8 mouse cellular contexts compared by ENCODE assay signal in genomic region chr4:12140592-12141062, GRCm38 (mm10). TPM values are rescaled to one million over a fixed set of nuclear protein-coding genes. Genes with fewer than 3 reads are reported as not detected.
DNase-seq lines count a peak whose midpoint lies in the region; ATAC-seq and TF ChIP-seq lines count a peak whose summit lies in the region.
"Not testable (repeated sequence)": the region's sequence is repeated elsewhere in the genome, so short reads cannot be mapped to it uniquely, and the experiment has no call there.

No protein-coding gene starts in this region.

- H3K4me2 ChIP-seq in kidney, embryonic 15.5 days = peak overlapping the region; percentile 49
- peak overlapping the region; percentile 56 for H3K4me2 ChIP-seq in liver, embryonic 15.5 days
- H3K4me2 ChIP-seq in midbrain, embryonic 16.5 days (ENCODE audit: low read length) = peak overlapping the region; percentile 47

- intact Hi-C loops in heart, postnatal 10 days (cut with DNase I) = not testable (repeated sequence)

- not testable (repeated sequence) for H3K4me1 ChIP-seq in G1E (ENCODE audit: insufficient read depth, low read depth, low read length); cerebellum, adult 2 months (ENCODE audit: control insufficient read depth, insufficient read depth, low read length); forebrain, embryonic 10.5 days; kidney, embryonic 15.5 days; liver, embryonic 15.5 days (replicated peaks); midbrain, embryonic 16.5 days (ENCODE audit: control insufficient read depth, insufficient read depth, low read length); testis, adult 2 months (ENCODE audit: control insufficient read depth, insufficient read depth, low read length)

- TF ChIP-seq CTCF in G1E (IDR thresholded peaks at IDR 0.05; ENCODE audit: low read depth, low read length); cerebellum, adult 2 months (IDR thresholded peaks at IDR 0.05; ENCODE audit: borderline replicate concordance, insufficient read depth, low read depth, low read length); testis, adult 2 months (IDR thresholded peaks at IDR 0.05; ENCODE audit: control insufficient read depth, insufficient read depth, insufficient replicate concordance, low read depth, low read length): not testable (repeated sequence)

- 0 out of 2 replicates have a peak overlapping the region, but pooled peaks have one; percentile 31 for H3K9ac ChIP-seq in kidney, embryonic 15.5 days
- not testable (repeated sequence) for H3K9ac ChIP-seq in liver, embryonic 15.5 days
- peak overlapping the region; percentile 52; the same call in 1 of the 2 replicates for H3K9ac ChIP-seq in midbrain, embryonic 16.5 days (ENCODE audit: low read depth, low read length)

- not testable (repeated sequence) for H3K9me3 ChIP-seq in G1E (replicated peaks); forebrain, embryonic 10.5 days; kidney, embryonic 15.5 days (replicated peaks); liver, embryonic 15.5 days (replicated peaks); midbrain, embryonic 16.5 days (replicated peaks; ENCODE audit: control insufficient read depth, low read length, poor library complexity, severe bottlenecking)

- TF ChIP-seq POLR2A in cerebellum, adult 2 months (IDR thresholded peaks at IDR 0.05; ENCODE audit: borderline replicate concordance, insufficient read depth, low read length); testis, adult 2 months (IDR thresholded peaks at IDR 0.05; ENCODE audit: control insufficient read depth, low read depth, low read length): not testable (repeated sequence)

- peak; percentile 47 for ATAC-seq in G1E (ENCODE audit: extremely low read depth, insufficient number of reproducible peaks, low FRiP score, poor library complexity, severe bottlenecking)
- peak; percentile 92 for ATAC-seq in kidney, embryonic 15.5 days (replicated peaks; ENCODE audit: low FRiP score)
- peak; percentile 85 for ATAC-seq in liver, embryonic 15.5 days (ENCODE audit: insufficient read depth)
- ATAC-seq in midbrain, embryonic 16.5 days = peak; percentile 88

- H3K27ac ChIP-seq in cerebellum, adult 2 months (ENCODE audit: insufficient read depth, low read length); kidney, embryonic 15.5 days; liver, embryonic 15.5 days (replicated peaks): not testable (repeated sequence)
- H3K27ac ChIP-seq in forebrain, embryonic 10.5 days = 0 out of 2 replicates have a peak overlapping the region, but pooled peaks have one; percentile 25
- peak overlapping the region; percentile 38; the same call in 1 of the 2 replicates for H3K27ac ChIP-seq in midbrain, embryonic 16.5 days (ENCODE audit: low read length)
- H3K27ac ChIP-seq in testis, adult 2 months (ENCODE audit: control insufficient read depth, insufficient read depth, low read depth, low read length) = peak overlapping the region; percentile 86

- H3K36me3 ChIP-seq in G1E (replicated peaks); forebrain, embryonic 10.5 days (replicated peaks); kidney, embryonic 15.5 days; liver, embryonic 15.5 days (replicated peaks); midbrain, embryonic 16.5 days (ENCODE audit: control insufficient read depth, insufficient read depth, low read length); testis, adult 2 months (ENCODE audit: control insufficient read depth, insufficient read depth, low read length): not testable (repeated sequence)

- H3K4me3 ChIP-seq in G1E (ENCODE audit: low read depth, low read length) = peak overlapping the region; percentile 69
- not testable (repeated sequence) for H3K4me3 ChIP-seq in cerebellum, adult 2 months (replicated peaks; ENCODE audit: insufficient read depth, low read depth, low read length)
- H3K4me3 ChIP-seq in forebrain, embryonic 10.5 days = peak overlapping the region; percentile 47
- H3K4me3 ChIP-seq in kidney, embryonic 15.5 days (replicated peaks) = peak overlapping the region; percentile 44
- peak overlapping the region; percentile 51 for H3K4me3 ChIP-seq in liver, embryonic 15.5 days (replicated peaks)
- H3K4me3 ChIP-seq in midbrain, embryonic 16.5 days (ENCODE audit: low read depth, low read length) = peak overlapping the region; percentile 44
- H3K4me3 ChIP-seq in testis, adult 2 months (ENCODE audit: control insufficient read depth, low read depth, low read length) = peak overlapping the region; percentile 90

- 2% methylated on average over 27 of the region's 40 CpGs for WGBS in cerebellum, adult 2 months
- WGBS in forebrain, embryonic 10.5 days = 17% methylated on average over 27 of the region's 40 CpGs
- WGBS in kidney, embryonic 15.5 days = 9% methylated on average over 23 of the region's 40 CpGs
- 12% methylated on average over 27 of the region's 40 CpGs for WGBS in liver, embryonic 15.5 days (ENCODE audit: insufficient replicate concordance)
- WGBS in midbrain, embryonic 16.5 days = 7% methylated on average over 23 of the region's 40 CpGs

- not testable (repeated sequence) for H3K27me3 ChIP-seq in G1E (ENCODE audit: insufficient read depth, low read length); cerebellum, adult 2 months (ENCODE audit: control insufficient read depth, insufficient read depth, low read length); forebrain, embryonic 10.5 days (ENCODE audit: poor library complexity, severe bottlenecking); kidney, embryonic 15.5 days; liver, embryonic 15.5 days; midbrain, embryonic 16.5 days (ENCODE audit: control insufficient read depth, insufficient read depth, low read depth, low read length); testis, adult 2 months (ENCODE audit: control insufficient read depth, insufficient read depth, low read length)

- not testable (repeated sequence) for DNase-seq in G1E (ENCODE audit: low spot score); forebrain, embryonic 10.5 days (ENCODE audit: extremely low spot score, low spot score)
- DNase-seq in cerebellum, adult 2 months = peak; percentile 28 to 51
- DNase-seq in heart, postnatal 10 days = peak; percentile 29 to 36

RNA-seq across cellular contexts. Expression of gene Rbm12b1, which starts 0.6 kb away (rescaled TPM):
- total RNA-seq in G1E (2014; fragmentation: Nextera tagmentation) (23.1 and 31.3 TPM in 2 replicates), G1E (2017) (25.3 and 30.1 TPM in 2 replicates)
- polyA plus RNA-seq in G1E (2012) = 6.5 and 7.5 TPM in 2 replicates
- 10.9 and 13.9 TPM in 2 replicates for polyA plus RNA-seq in cerebellum, adult 2 months (2012; rRNA removed)
- 4.3 and 5.6 TPM in 2 replicates for polyA plus RNA-seq in forebrain, embryonic 10.5 days (2016; fragmentation: Nextera tagmentation; extraction: Ambion mirVana)
- 1 to 10 TPM; 7.5 to 10.0 TPM for total RNA-seq in heart, postnatal 10 days (2021)
- polyA plus RNA-seq in kidney, embryonic 15.5 days (2015; fragmentation: Nextera tagmentation; extraction: Ambion mirVana) = 4.8 and 5.7 TPM in 2 replicates
- 1.6 and 2.0 TPM in 2 replicates for polyA plus RNA-seq in liver, embryonic 15.5 days (2015; fragmentation: Nextera tagmentation; extraction: Ambion mirVana)
- polyA plus RNA-seq in midbrain, embryonic 16.5 days (2015; fragmentation: Nextera tagmentation; extraction: Ambion mirVana) = 8.8 and 11.9 TPM in 2 replicates
- polyA plus RNA-seq in testis, adult 2 months (2012; rRNA removed) = 3.4 and 3.5 TPM in 2 replicates

RNA-seq across cellular contexts. Expression of gene Fam92a, which starts 31.2 kb away (rescaled TPM):
- total RNA-seq in G1E (2014; fragmentation: Nextera tagmentation) (not detected in 2 replicates), G1E (2017) (0.22 TPM in 1 of 2 replicates, not detected in the other)
- not detected in 2 replicates for polyA plus RNA-seq in G1E (2012)
- 57.6 and 59.5 TPM in 2 replicates for polyA plus RNA-seq in cerebellum, adult 2 months (2012; rRNA removed)
- polyA plus RNA-seq in forebrain, embryonic 10.5 days (2016; fragmentation: Nextera tagmentation; extraction: Ambion mirVana) = 93.1 and 98.0 TPM in 2 replicates
- total RNA-seq in heart, postnatal 10 days (2021) = 10 to 100 TPM; 30.6 to 32.5 TPM
- 90.0 and 91.8 TPM in 2 replicates for polyA plus RNA-seq in kidney, embryonic 15.5 days (2015; fragmentation: Nextera tagmentation; extraction: Ambion mirVana)
- 14.6 and 15.4 TPM in 2 replicates for polyA plus RNA-seq in liver, embryonic 15.5 days (2015; fragmentation: Nextera tagmentation; extraction: Ambion mirVana)
- polyA plus RNA-seq in midbrain, embryonic 16.5 days (2015; fragmentation: Nextera tagmentation; extraction: Ambion mirVana) = 100 and 101 TPM in 2 replicates
- polyA plus RNA-seq in testis, adult 2 months (2012; rRNA removed) = 24.5 and 26.9 TPM in 2 replicates

RNA-seq across cellular contexts. Expression of gene Rbm12b2, which starts 51.4 kb away (rescaled TPM):
- 43.7 and 45.5 TPM in 2 replicates for total RNA-seq in G1E (2014; fragmentation: Nextera tagmentation)
- 35.5 and 41.7 TPM in 2 replicates for total RNA-seq in G1E (2017)
- 0.81 and 1.9 TPM in 2 replicates for polyA plus RNA-seq in G1E (2012)
- 13.2 and 14.3 TPM in 2 replicates for polyA plus RNA-seq in cerebellum, adult 2 months (2012; rRNA removed)
- polyA plus RNA-seq in forebrain, embryonic 10.5 days (2016; fragmentation: Nextera tagmentation; extraction: Ambion mirVana) = 13.5 and 14.6 TPM in 2 replicates
- total RNA-seq in heart, postnatal 10 days (2021) = 1 to 10 TPM; 6.8 to 7.7 TPM
- 13.1 and 13.4 TPM in 2 replicates for polyA plus RNA-seq in kidney, embryonic 15.5 days (2015; fragmentation: Nextera tagmentation; extraction: Ambion mirVana)
- polyA plus RNA-seq in liver, embryonic 15.5 days (2015; fragmentation: Nextera tagmentation; extraction: Ambion mirVana) = 2.6 and 2.8 TPM in 2 replicates
- 16.3 and 17.8 TPM in 2 replicates for polyA plus RNA-seq in midbrain, embryonic 16.5 days (2015; fragmentation: Nextera tagmentation; extraction: Ambion mirVana)
- polyA plus RNA-seq in testis, adult 2 months (2012; rRNA removed) = 1.9 and 2.2 TPM in 2 replicates

Comparison
In these comparisons a context has a peak if more than half of its experiments do, and no peak if none do; other contexts are left out.
1. RNA of gene Fam92a, which starts 31.2 kb away (polyA plus RNA-seq): 100 to 101 TPM in midbrain, embryonic 16.5 days, 93.1 to 98.0 TPM in forebrain, embryonic 10.5 days, 90.0 to 91.8 TPM in kidney, embryonic 15.5 days, 57.6 to 59.5 TPM in cerebellum, adult 2 months, 24.5 to 26.9 TPM in testis, adult 2 months and 14.6 to 15.4 TPM in liver, embryonic 15.5 days; not detected in G1E; every median in the first group is over 10 times any median in the second.
2. Peak in every context shown above with its lines, with median percentiles within 50 percentile points of each other: ATAC-seq and H3K4me2 ChIP-seq.